Mouse (Mus musculus): ENCODE data around the gene Topors.

The Topors gene

GRCm38 (mm10) chr4:40250984-40251383, 18.7 kb downstream of the Topors start:
- no peak for DNase-seq (ENCODE audit: low spot score)

GRCm38 (mm10) chr4:40244035-40244434, 25.6 kb downstream of the Topors start:
- no peak for DNase-seq (ENCODE audit: low spot score)

GRCm38 (mm10) chr4:40243006-40243405, 26.6 kb downstream of the Topors start:
- no peak for DNase-seq (ENCODE audit: low spot score)

GRCm38 (mm10) chr4:40241928-40242327, 27.7 kb downstream of the Topors start:
- DNase-seq (ENCODE audit: low spot score) = no peak

- no peak for DNase-seq (ENCODE audit: low spot score)
Measured at GRCm38 (mm10) chr4:40240272-40240744, 29.3 kb downstream of the Topors start.

- DNase-seq (ENCODE audit: low spot score) = peak; percentile 27
Measured at GRCm38 (mm10) chr4:40239409-40240271, 30.0 kb downstream of the Topors start, which contains the start of gene Ddx58. Ddx58 (minus strand) TSS chr4:40239828.

GRCm38 (mm10) chr4:40238483-40239408, 30.9 kb downstream of the Topors start:
- DNase-seq (ENCODE audit: low spot score) = peak; percentile 36

- DNase-seq (ENCODE audit: low spot score) = no peak
Measured at GRCm38 (mm10) chr4:40236829-40237228, 32.8 kb downstream of the Topors start.

- DNase-seq (ENCODE audit: low spot score) = no peak
Measured at GRCm38 (mm10) chr4:40234256-40234655, 35.4 kb downstream of the Topors start.

- no peak for DNase-seq (ENCODE audit: low spot score)
Measured at GRCm38 (mm10) chr4:40233062-40233664, 36.5 kb downstream of the Topors start.

- DNase-seq (ENCODE audit: low spot score) = no peak
Measured at GRCm38 (mm10) chr4:40229723-40230122, 39.9 kb downstream of the Topors start.

- no peak for DNase-seq (ENCODE audit: low spot score)
Measured at GRCm38 (mm10) chr4:40227886-40228285, 41.8 kb downstream of the Topors start.

- no peak for DNase-seq (ENCODE audit: low spot score)
Measured at GRCm38 (mm10) chr4:40227131-40227530, 42.5 kb downstream of the Topors start.

GRCm38 (mm10) chr4:40226095-40226494, 43.6 kb downstream of the Topors start:
- no peak for DNase-seq (ENCODE audit: low spot score)

GRCm38 (mm10) chr4:40221876-40222585, 47.6 kb downstream of the Topors start:
- DNase-seq (ENCODE audit: low spot score) = no peak

- no peak for DNase-seq (ENCODE audit: low spot score)
Measured at GRCm38 (mm10) chr4:40221004-40221760, 48.5 kb downstream of the Topors start.

GRCm38 (mm10) chr4:40220437-40220836, 49.2 kb downstream of the Topors start:
- no peak for DNase-seq (ENCODE audit: low spot score)

- DNase-seq (ENCODE audit: low spot score) = no peak
Measured at GRCm38 (mm10) chr4:40218382-40218781, 51.3 kb downstream of the Topors start.

GRCm38 (mm10) chr4:40217910-40218309, 51.7 kb downstream of the Topors start:
- DNase-seq (ENCODE audit: low spot score) = no peak

- DNase-seq (ENCODE audit: low spot score) = no peak
Measured at GRCm38 (mm10) chr4:40212177-40212576, 57.5 kb downstream of the Topors start.
